Mouse (Mus musculus) MEL (cell line): Measurements from ENCODE around the gene Slc30a4. TPM values are rescaled to one million over a fixed set of nuclear protein-coding genes. Genes with fewer than 3 reads are reported as not detected.
A peak's percentile ranks its signal among the peaks of the same experiment; 100 is the strongest.

Source experiments
- DNase-seq: peaks from one replicate; pipeline ENCODE4 v3.0.0; 2011; ENCODE audit warnings: low read depth, low spot score
- H3K27ac ChIP-seq: 2 replicates; pipeline ENCODE4 v1.5.1; 2012; ENCODE audit warnings: low read depth, mild to moderate bottlenecking, control low read depth, low read length, moderate library complexity; ENCODE audit not compliant: control insufficient read depth
- H3K27me3 ChIP-seq, 2 experiments: fragments of 150-350 bp in 1 of 2; sonication (generic) in 1 of 2; 2 replicates each; pipeline ENCODE4 v1.6.1; 2012; ENCODE audit warnings: low read length in 2 of 2, mild to moderate bottlenecking in 2 of 2, improper control_type of control experiment in 1 of 2, moderate library complexity in 1 of 2; ENCODE audit not compliant: insufficient read depth in 2 of 2, control insufficient read depth in 1 of 2
- H3K36me3 ChIP-seq, 2 experiments: 2 replicates each; pipeline ENCODE4 v1.6.1; 2012 to 2014; ENCODE audit warnings: low read length in 2 of 2, improper control_type of control experiment in 1 of 2, inconsistent platforms in 1 of 2, mild to moderate bottlenecking in 1 of 2; ENCODE audit not compliant: insufficient read depth in 2 of 2, control insufficient read depth in 1 of 2
- H3K4me1 ChIP-seq, 2 experiments: fragments of 150-350 bp in 1 of 2; sonication (generic) in 1 of 2; 2 replicates each; pipeline ENCODE4 v1.6.1; 2012; ENCODE audit warnings: low read length in 2 of 2, improper control_type of control experiment in 1 of 2, mild to moderate bottlenecking in 1 of 2; ENCODE audit not compliant: insufficient read depth in 2 of 2, control insufficient read depth in 1 of 2
- H3K4me3 ChIP-seq, 2 experiments: fragments of 150-350 bp in 1 of 2; sonication (generic) in 1 of 2; 2 replicates each; pipeline ENCODE4 v1.5.1; 2012; ENCODE audit warnings: low read depth in 2 of 2, low read length in 2 of 2, mild to moderate bottlenecking in 2 of 2, moderate library complexity in 2 of 2, control low read depth in 1 of 2, improper control_type of control experiment in 1 of 2; ENCODE audit not compliant: control insufficient read depth in 1 of 2, insufficient read depth in 1 of 2
- H3K79me2 ChIP-seq: 2 replicates; pipeline ENCODE4 v1.6.1; 2012; ENCODE audit warnings: mild to moderate bottlenecking, low read length, moderate library complexity; ENCODE audit not compliant: control insufficient read depth, poor library complexity, insufficient read depth
- H3K9ac ChIP-seq: 2 replicates; pipeline ENCODE4 v1.6.1; 2012; ENCODE audit warnings: low read depth, mild to moderate bottlenecking, control low read depth, low read length, moderate library complexity; ENCODE audit not compliant: control insufficient read depth, poor library complexity, severe bottlenecking
- H3K9me3 ChIP-seq: fragments of 150-350 bp; sonication (generic); replicated peaks from 2 replicates; pipeline ENCODE4 v1.6.1; 2012; ENCODE audit warnings: mild to moderate bottlenecking, low read length, improper control_type of control experiment, moderate library complexity; ENCODE audit not compliant: insufficient read depth
- CTCF ChIP-seq, 3 experiments: IDR thresholded peaks in 2 of 3; conservative IDR thresholded peaks in 1 of 3; 2 replicates each; pipeline ENCODE4 v1.5.1; 2011 to 2012; ENCODE audit warnings: low read length in 3 of 3, low read depth in 2 of 3, mild to moderate bottlenecking in 2 of 3, improper control_type of control experiment in 1 of 3, inconsistent platforms in 1 of 3, mixed read lengths in 1 of 3, moderate library complexity in 1 of 3; ENCODE audit not compliant: control insufficient read depth in 1 of 3, insufficient read depth in 1 of 3, poor library complexity in 1 of 3, severe bottlenecking in 1 of 3
- GATA1 ChIP-seq: IDR thresholded peaks from 2 replicates; pipeline ENCODE4 v1.6.1; 2011; ENCODE audit warnings: low read depth, low read length, improper control_type of control experiment
- HCFC1 ChIP-seq: IDR thresholded peaks from 2 replicates; pipeline ENCODE4 v1.6.1; 2012; ENCODE audit warnings: low read depth, mild to moderate bottlenecking, inconsistent platforms, low read length, improper control_type of control experiment, moderate library complexity
- MEF2A ChIP-seq: IDR thresholded peaks from 2 replicates; pipeline ENCODE4 v1.6.1; 2014; ENCODE audit warnings: low read depth, mild to moderate bottlenecking, inconsistent platforms, low read length, improper control_type of control experiment; ENCODE audit not compliant: poor library complexity, insufficient replicate concordance, severe bottlenecking; ENCODE audit errors: extremely low read depth
- NRF1 ChIP-seq: IDR thresholded peaks from 2 replicates; pipeline ENCODE4 v1.6.1; 2014; ENCODE audit warnings: low read depth, mild to moderate bottlenecking, inconsistent platforms, low read length, improper control_type of control experiment, moderate library complexity; ENCODE audit not compliant: poor library complexity, insufficient read depth, severe bottlenecking
- POLR2AphosphoS5 ChIP-seq: IDR thresholded peaks from 2 replicates; pipeline ENCODE4 v1.6.1; 2012; ENCODE audit warnings: low read depth, borderline replicate concordance, mild to moderate bottlenecking, inconsistent platforms, low read length, moderate library complexity, mixed read lengths
- SIN3A ChIP-seq: IDR thresholded peaks from 2 replicates; pipeline ENCODE4 v1.6.1; 2012; ENCODE audit warnings: low read length, improper control_type of control experiment, inconsistent platforms
- TAL1 ChIP-seq: IDR thresholded peaks from 2 replicates; pipeline ENCODE4 v1.6.1; 2012; ENCODE audit warnings: mild to moderate bottlenecking, inconsistent platforms, low read length, moderate library complexity, mixed read lengths
- TCF12 ChIP-seq: IDR thresholded peaks from 2 replicates; pipeline ENCODE4 v1.6.1; 2014; ENCODE audit warnings: low read depth, mild to moderate bottlenecking, inconsistent platforms, low read length, improper control_type of control experiment, moderate library complexity
- USF2 ChIP-seq, 2 experiments: IDR thresholded peaks; 2 replicates each; pipeline ENCODE4 v1.6.1; 2011 to 2012; ENCODE audit warnings: improper control_type of control experiment in 2 of 2, low read length in 2 of 2, borderline replicate concordance in 1 of 2, inconsistent platforms in 1 of 2, low read depth in 1 of 2, mild to moderate bottlenecking in 1 of 2; ENCODE audit not compliant: insufficient read depth in 1 of 2
- polyA plus RNA-seq, 2 experiments: library from polyadenylated mRNA; stranded (reverse) in 1 of 2; unstranded in 1 of 2; fragments of >175 nt in 1 of 2; fragments of >200 nt in 1 of 2; gene quantifications; 2 replicates each; pipeline versions ENCODE4 v1.2.1 to v1.2.4; 2012; ENCODE audit warnings: low replicate concordance in 2 of 2, low read depth in 1 of 2; ENCODE audit not compliant: insufficient read length in 2 of 2, insufficient read depth in 1 of 2, missing spikeins in 1 of 2
- total RNA-seq: library from RNA; depleted of rRNA; stranded (reverse); fragments of 300-350 nt; gene quantifications from 2 replicates; pipeline ENCODE4 v1.2.3, GENCODE M21; 2012

Gene Slc30a4
- total and polyA plus RNA-seq, 3 experiments = not detected

- no peak overlapping the region for H3K27ac ChIP-seq
- no peaks in the 10 kb centered on the region for H3K36me3 ChIP-seq
- no peak overlapping the region for H3K9ac ChIP-seq
- H3K27me3 ChIP-seq = no peaks in the 10 kb centered on the region
- no peaks in the 10 kb centered on the region for H3K9me3 ChIP-seq
- H3K4me3 ChIP-seq = no peak overlapping the region
- TF ChIP-seq USF2 (IDR thresholded peaks at IDR 0.05; ENCODE audit: borderline replicate concordance in 1 of 2, insufficient read depth in 1 of 2, low read depth in 1 of 2, low read length in 2 of 2) (no peak), MEF2A (no peak), CTCF (IDR thresholded peaks at IDR 0.05 in 2 of 3, conservative IDR thresholded peaks at IDR 0.05 in 1 of 3; ENCODE audit: control insufficient read depth in 1 of 3, insufficient read depth in 1 of 3, low read depth in 2 of 3, low read length in 3 of 3, poor library complexity in 1 of 3, severe bottlenecking in 1 of 3) (peak in 2 of 3 experiments; percentile 4 to 15; a peak in 1 of 6 replicates), SIN3A (no peak)
- TF ChIP-seq, all 39 proteins: peak for 1
- Histone ChIP-seq H3K79me2 (no peaks in the 10 kb centered on the region), H3K4me1 (no peaks in the 10 kb centered on the region)
- DNase-seq = no peak
Observed at GRCm38 (mm10) chr2:122665973-122666875, 36.2 kb downstream of the Slc30a4 start.

- Histone ChIP-seq H3K4me1 (no peaks in the 10 kb centered on the region), H3K79me2 (no peaks in the 10 kb centered on the region), H3K4me3 (no peak overlapping the region), H3K27ac (no peak overlapping the region), H3K27me3 (no peaks in the 10 kb centered on the region)
- TF ChIP-seq TAL1 (no peak), POLR2AphosphoS5 (no peak), HCFC1 (no peak), NRF1 (no peak), GATA1 (no peak), CTCF (IDR thresholded peaks at IDR 0.05 in 2 of 3, conservative IDR thresholded peaks at IDR 0.05 in 1 of 3; ENCODE audit: control insufficient read depth in 1 of 3, insufficient read depth in 1 of 3, low read depth in 2 of 3, low read length in 3 of 3, poor library complexity in 1 of 3, severe bottlenecking in 1 of 3) (no peak), TCF12 (no peak)
- TF ChIP-seq, all 39 proteins: peak for 0
- DNase-seq = no peak
- H3K9me3 ChIP-seq = no peaks in the 10 kb centered on the region
- H3K9ac ChIP-seq = no peak overlapping the region
- no peaks in the 10 kb centered on the region for H3K36me3 ChIP-seq
Observed at GRCm38 (mm10) chr2:122665253-122665972, 37.0 kb downstream of the Slc30a4 start.
